Mouse (Mus musculus) frontal cortex, postnatal 36 days (tissue): ENCODE measurements around the gene Ip6k3.

Source experiments
- DNase-seq, 2 experiments: peaks; one replicate each; pipeline ENCODE4 v3.0.0; 2022; ENCODE audit warnings: low spot score in 2 of 2

Ip6k3 gene

DNA sequence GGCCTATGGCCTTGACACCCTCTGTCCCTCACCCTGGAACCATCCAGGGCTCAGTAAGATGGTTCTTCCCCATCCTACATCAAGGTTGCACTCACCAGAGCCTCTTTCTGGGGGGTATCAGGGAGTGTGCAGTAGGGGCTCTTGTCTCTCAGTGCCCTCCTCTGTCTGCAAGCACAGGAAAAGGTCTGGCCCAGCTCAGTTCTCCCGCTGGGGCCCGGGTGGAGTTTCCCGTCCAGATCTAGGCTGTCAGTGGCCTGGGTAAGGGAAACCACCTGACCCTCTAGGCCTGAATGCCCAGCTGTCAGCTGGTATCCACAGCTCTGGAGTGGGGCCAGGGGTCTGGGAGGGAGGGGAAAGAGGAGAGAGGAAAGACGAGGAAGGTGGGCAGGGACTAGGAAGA lies at the start of gene Ip6k3:
Ip6k3 (minus strand) TSS at position 251 of the 400 bp plus-strand sequence.
- DNase-seq = no peak

DNA sequence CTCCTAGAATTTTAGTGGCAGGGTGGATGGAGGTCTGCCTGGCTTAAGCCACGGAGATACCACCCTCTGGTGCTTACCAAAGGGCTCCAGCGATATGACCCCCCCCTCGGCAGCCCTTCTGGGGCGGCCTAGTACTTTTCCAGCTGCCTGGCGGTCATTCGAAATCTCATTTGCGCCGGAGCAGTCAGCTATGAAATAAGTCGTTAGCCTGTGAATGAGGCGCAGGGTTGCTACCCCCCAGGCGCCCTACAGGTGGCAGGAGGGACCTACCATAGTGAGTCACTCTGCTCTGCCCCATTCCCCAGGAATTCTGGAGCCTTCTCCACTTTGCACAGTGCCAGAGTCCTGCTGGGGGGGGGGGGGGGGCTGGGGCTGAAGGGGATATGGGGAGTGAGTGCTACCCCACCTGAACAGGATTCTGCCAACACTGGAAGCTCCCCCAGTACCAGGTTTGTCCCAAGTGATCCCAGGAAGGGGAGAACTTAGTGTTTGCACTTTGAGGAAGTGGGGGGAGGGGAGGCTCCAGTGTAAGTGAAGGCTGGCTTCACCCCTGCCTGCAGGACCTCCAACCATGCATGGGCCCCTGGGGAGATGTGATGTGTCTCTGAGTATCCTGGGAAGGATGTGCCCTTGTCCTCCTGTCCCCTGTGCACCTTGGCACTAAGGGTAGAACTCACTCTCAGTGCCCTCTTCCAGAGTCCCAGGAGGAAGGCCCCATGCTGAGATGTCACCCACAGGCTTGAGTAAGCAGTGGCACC lies 45.4 kb upstream of the Ip6k3 start:
- DNase-seq = peak in 1 of 2 experiments; percentile 47

DNA sequence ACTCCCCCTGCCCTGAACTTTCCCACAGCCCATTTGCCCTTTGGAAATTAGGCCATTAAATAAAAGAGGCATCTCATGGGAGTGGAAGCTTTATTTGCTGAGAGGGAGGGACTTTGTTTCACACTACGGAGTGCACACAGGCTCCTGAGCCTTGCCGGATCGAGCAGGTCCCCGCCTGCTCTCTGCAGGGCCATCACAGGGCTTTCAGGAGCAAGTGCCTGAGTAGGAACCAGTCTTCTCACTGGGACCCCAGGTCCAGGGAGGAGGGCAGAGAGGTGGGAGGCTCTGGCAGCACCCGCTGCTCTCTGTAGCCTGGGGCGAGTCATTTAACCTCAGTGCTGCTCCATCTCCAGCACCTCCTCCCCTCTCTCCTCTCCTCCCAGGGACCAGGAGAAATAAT lies 44.4 kb upstream of the Ip6k3 start:
- DNase-seq = no peak

DNA sequence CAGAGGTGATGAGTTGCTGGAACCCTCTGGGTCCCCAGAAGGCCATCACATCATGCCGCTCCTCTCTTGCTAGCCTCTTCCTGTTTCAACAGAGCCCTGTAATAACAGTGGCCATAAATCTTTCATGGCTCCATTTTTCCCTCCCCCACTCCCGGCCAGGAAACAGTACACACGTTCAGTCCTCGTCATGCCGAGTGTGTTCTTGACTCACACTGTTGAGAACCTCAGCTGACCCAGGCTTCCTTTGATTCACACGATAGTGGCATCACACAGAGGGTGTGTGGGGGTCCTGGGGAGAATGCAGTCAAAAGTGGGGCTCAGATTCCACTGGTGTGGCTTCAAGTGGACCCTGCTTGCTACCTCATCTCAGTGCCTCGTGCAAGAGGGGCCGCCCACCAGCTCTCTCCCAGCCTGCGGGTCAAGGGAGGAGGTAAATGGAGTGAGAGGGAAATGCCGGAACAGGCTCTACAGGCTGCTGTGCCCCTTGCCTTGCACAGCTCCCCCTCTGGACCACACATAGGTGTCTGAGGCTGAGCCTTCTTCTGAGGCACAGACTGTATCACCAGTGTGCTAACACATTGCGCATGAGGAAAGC lies 39.6 kb upstream of the Ip6k3 start:
- no peak for DNase-seq

DNA sequence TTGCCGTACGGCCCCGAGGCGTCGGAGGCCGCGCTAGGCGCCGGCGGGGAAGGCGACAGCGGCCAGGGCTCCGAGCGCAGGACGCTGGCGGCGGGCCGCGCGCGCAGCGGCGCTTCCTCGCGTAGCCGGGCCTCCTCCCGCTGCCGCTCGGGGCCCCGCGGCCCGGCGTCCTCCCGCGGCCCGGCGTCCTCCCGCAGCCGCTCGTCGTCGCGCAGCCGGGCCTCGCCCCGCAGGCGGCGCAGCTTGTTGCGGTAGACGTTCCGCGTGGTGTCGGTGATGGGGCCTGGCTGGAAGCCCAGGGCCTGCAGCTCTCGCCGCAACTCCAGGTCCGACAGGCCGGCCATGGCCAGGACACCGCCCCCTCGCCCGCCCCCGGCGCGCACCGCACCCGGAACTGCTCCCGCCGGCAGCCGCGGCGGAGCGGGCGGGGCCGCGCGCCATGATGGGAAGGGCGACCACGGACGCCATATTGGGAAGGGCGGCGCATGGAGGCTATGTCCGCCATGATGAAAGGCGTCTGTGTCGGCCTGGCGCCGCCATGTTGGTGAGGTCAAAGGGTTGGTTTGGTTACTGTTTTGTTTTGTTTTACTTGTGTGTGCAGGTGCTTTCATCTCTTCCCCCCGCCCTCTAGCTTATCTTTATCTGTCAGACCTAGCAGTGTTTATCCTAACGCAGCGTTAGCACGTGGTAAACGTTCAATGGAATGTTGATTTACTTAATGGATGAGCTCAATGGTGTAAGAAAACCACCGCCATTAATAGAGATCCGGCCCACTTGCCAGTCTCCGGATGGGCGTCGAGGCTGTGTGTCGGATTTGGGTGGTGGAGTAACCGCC lies 36.7 kb upstream of the Ip6k3 start, which contains the start of gene Lemd2:
Lemd2 (minus strand) TSS at position 395 of the 835 bp plus-strand sequence.
- peak; percentile 95 to 96 for DNase-seq

DNA sequence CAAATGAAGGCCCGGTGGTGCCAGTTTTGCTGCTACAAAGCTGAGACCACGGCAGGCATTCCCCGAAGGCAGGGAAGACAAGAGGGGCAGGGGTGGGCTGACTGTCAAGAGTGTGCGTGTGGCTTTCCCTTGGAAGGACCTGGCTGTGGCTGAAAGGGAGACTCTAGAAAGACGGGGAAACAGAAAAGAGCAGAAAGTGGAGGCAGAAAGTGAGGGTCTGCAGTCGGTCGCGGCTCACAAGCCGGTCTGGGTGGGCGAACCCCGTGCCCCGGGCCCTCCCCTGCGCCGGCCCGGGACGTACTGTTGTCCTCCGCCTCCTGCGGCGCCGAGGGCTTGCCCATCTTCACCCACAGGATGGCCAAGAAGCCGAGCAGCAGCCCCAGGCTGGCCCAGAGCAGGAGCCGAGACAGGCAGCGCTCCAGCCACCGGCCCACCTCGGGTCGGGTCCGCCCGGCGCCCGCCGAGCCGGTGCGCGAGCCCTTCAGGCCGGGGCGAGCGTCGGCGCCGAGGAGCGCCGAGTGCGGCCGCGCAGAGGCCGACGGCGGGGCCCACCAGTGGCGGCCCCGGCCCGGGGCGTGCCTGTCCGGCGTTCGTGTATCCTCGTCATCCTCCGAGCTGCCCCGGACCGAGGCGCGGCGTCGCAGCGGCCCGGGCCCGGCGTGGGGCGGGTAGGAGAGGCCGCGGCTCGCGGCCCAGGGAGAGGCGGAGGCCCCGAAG lies 35.9 kb upstream of the Ip6k3 start:
- no peak for DNase-seq

DNA sequence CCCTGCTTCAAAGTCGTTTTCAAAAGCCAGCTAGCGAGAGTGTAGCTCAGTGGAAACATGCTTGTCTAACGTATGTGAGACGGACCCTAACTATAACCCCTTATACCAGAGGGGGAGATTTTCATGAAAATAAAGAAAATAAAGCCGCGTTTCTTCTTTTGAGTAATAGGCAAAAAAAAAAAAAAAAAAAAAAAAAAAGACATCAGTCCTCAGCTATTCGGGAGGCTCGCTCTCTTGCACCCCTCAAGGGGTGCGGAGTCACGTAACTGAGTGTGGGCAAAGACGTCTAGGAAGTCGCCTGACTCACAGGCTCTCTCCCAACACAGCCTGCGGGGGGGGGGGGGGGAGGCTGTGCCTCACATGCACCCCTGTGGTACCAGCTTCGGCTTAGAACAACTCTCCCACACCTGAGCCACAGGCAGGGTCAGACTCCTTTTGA lies 35.3 kb upstream of the Ip6k3 start:
- DNase-seq = no peak

DNA sequence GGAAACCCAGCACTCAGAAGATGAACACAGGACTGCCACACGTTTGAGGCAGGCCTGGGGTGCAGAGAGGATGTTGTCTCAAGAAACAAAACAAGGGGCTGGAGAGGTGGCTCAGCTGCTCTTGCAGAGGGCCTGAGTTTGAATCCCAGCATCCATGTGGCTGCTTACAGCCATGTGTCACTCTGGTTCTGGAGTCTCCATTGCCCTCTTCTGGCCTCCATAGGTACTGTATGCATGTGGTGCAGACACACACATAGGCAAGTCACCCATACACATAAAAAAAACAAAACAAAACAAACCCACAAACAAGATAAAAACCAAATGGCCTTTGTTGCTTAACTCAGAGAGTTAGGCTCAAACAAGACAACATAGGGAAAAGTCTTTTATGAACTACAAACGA lies 34.4 kb upstream of the Ip6k3 start:
- DNase-seq = no peak

DNA sequence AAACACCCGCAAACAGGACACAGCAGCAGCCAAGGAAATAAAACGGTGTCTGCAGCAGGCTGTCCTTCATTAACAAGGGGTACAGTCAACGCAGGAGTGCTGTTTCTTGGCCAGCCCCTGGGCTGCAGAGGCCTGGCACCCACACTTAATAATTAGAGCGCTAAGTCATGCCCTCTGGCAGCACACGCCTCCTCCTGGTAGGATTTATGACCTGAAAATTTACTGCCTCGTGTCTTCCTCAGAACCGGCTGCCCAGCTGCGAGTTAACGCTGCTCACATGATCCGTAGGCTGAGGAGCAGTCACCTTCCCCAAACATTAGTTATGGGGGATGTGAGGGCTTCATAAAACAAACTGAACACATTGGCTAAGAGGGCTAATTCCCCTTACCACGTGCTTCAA lies 33.2 kb upstream of the Ip6k3 start:
- DNase-seq = no peak

DNA sequence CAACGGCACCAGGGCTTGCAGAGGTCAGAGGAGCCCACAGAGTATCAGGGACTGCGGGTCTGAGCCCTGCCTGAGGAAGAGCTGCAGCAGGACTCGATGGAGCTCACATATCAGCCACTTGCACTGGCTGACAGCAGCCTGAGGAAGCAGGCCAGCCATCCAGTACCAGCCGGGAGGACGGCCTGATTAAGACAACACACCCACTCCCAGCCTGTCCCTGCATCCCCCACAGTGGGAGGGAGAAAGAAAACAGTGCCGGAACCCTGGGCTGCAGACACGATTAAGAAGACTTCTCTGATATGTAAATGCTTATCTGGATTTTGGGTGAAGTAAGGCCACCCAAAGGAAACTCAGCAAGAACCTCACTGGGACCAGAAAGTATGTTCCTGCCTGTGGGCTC lies 32.3 kb upstream of the Ip6k3 start:
- DNase-seq = peak; percentile 40 to 48

DNA sequence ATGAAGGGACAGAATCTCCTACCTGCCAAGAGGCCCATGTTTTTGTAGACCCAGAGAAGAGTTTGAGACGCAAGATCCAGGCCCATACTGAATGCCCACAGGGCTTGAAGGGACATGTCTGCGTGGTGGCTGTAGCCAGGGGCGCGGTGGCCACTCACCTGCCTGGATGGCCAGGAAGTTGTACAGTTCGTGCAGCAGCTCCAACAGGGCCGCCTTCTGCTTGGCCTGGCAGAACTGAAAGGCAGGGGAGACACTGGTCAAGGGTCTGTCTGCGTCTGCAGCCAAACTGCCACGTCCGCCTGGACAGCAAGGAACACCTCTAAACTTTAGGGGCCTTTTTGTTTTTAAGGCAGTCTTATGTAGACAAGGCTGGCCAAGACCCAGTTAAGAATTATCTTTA lies 31.6 kb upstream of the Ip6k3 start:
- DNase-seq = no peak

DNA sequence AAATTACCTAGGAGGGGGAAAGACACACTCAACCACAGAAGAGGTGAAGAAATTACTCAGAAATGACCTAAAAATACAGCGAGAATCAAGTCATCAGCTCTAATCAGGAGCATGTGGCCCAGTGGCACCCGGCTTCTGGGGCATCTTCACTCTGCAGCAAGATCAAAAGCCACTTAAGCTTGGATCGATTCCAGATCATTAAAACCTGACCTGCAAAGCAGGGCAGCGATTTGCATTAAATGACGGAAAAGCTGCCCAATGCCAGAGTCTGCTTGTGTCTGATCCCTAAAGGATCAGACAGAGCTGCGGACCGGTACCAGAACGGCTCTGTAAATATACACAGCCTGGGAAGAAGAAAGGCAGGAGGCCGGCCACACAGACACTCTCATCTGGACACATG lies 28.6 kb upstream of the Ip6k3 start:
- no peak for DNase-seq

DNA sequence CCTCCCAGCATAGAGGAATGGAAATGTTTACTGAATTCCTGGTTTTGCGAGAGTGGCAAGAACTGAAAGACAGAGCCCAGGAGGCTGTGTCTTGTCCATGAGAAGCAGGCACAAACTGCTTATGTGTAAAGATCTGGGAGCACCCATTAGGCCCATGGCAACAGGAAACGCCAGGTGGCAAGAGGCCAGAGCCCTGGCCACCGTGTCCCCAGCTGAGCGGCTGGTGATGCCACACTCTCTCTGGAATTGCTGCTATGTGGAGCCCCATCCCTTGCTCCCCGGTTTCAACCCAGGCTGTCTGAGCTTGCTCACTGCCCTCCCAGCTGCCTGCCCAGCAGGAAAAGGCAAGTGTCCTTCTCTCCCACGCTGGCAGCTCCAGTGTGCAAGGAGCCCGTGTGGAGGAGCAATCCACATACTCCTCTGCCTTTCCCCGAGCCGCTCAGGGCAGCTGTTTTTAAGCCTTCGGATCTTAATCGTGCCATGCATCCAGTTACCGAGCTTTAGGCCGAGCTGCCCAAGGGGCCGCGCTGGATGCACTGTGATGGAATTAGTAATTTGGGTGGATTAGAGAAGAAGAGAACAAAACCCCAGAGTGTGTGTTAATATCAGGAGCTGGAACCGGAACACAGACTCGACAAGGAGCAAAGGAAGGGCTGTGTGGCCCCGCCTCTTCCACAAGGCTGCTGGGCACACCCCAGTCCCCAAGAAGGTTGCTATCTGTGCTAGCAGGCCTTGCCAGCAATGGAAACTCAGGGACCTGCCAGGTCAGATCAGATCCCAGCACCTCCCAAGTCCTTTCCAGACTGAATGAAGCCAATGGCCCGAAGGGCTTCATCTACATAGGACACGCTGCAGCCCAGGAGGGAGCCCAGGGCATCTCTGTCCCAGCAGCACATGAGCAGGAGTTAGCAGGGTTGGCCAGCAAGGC lies 26.9 kb upstream of the Ip6k3 start:
- no peak for DNase-seq

DNA sequence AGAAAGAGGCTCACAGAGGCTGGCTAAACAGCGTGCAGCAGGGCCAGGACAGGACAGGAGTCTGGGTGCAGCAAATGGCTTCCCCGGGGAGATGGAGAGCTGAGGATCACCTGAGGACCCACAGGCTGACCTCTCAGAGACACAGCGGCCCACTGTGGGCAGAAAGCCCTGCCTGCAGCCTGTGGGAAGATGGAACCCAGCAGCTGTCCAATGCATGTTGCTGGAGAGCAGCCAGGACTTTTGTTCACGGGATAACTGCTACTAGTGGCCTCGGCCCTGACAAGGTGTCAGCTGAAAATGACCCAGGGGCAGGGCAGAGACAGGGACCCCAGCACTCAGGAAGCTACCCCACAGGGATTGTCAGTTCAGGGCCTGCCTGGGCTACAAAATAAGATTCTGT lies 24.2 kb upstream of the Ip6k3 start:
- DNase-seq = no peak

DNA sequence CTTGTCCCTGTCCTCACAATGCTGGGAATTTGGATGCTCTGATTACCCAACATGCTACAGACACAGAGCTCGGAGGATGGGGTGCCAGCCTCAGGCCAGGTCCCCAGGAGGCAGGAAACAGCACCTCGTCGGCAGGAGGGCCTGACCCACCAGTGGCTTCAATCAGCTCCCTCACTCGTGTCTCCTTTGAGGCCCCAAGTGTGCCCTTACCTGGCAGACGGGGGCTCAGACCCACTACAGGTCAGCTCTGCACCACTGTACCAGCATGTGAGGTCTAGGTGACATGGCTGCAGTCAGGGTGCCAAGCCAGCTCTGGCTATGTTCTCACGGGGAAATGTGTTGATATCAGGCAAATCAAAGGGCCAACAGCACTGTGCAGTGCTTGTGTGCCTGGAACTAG lies 23.6 kb upstream of the Ip6k3 start:
- DNase-seq = no peak

DNA sequence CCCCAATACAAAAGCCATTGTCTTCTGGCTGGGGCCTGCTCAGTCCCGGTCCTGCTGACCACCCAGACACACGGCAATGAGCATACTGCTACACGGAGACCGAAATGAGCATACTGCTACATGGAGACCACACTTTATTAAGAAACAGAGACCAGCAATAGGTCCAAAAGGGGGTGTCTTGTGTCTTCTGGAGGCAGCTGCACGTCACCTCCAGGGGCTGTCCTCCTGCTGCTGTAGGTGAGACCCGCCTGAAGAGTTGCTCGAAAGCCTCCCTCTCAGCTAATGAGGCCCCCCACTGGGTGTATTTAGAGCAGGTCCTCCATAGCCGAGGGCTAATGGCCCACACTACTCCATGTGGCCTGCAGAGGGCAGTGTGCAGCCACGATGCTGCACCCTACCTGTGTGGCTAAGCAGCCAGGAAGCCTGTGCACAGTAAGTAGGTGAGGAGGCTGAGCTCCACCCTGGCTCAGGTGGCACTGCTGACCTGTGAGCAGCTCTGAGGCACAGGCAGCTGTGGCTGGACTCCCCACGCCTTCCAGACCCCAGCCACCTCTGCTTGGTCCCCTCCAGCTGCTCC lies 22.1 kb upstream of the Ip6k3 start:
- DNase-seq = peak; percentile 43 to 61

DNA sequence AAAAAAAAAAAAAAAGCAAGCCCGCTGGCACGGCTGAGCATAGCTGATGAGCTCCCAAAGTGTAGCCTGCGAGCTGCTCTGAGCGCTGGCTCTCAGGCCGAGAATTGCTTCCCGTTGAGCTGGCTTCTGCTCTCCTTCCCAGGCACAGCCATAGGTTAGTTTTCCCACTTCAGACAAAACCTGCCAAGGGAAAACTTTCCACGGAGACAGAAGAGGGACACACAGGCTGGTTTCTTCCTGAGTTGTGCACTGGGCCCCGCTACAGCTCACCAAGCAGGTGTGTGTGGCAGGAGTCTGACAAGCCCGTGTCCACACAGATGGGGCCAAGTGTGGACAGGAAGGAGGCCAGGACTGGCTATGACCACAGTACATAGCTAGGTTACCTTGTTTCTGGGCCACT lies 21.3 kb upstream of the Ip6k3 start:
- no peak for DNase-seq

DNA sequence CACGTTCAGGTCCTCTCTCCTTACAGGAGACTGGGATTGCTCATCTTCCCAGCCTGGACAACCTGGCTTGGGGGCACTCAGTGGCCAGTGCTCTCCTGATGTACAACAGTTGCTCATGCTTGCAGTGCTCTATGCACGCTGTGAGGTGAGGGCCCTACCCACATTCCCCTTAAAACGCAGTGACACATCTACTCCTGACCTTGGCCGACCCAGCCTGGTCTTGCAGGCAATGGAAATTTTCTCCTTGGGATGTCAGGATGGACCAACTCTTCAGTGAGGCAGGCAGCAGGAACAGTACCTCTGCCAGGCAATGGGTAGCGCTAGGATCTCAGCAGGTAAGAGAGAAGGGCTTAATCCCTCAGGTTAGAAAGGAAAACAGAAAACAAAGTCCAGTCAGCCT lies 19.5 kb upstream of the Ip6k3 start:
- no peak for DNase-seq

DNA sequence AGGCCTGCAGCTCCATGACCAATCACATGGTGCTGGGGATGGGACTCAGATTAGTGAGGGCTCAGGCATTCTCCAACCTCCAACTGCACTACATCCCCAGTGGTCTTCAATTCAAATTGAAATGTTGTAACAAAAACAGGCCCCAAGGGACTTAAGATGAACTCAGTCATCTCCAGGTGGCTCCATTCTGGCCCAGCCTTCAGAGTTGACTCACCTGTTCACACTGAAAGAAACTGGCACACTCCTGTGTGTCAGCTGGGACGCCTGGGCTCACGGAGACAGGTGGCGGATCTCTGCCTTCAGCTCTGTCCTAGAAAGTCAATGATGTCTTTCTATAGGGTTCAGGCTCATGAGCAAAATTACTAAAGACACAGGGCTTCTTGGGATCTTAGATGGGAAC lies 18.5 kb upstream of the Ip6k3 start:
- no peak for DNase-seq

DNA sequence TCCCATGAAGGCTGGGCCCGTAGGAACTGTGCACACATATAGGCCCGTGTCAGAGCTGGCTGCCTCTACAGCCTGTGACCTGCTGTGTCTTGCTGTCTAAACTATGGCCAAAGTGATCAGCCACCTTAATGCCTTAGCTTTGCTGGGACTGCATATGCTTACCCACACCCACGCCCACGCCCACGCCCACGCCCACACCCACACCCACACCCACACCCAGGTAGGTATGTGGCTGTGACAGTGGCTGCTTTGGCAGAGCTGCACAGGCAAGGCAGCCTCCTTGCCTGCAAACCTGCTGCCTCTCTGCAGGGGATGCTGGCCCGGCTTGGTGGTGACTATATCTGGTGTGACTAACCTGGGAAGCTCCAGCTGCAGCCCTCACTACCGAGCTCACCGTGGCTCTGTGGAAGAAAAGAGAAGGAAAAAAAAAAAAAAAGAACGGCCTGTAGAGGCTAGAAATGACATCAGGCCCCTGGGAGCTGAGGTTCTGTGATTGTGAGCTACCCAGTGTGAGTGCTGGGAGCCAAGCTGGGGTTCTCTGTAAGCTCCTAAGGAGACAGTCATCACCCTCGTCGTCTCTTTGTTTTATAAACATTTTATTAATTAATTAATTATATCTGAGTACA lies 16.2 kb upstream of the Ip6k3 start:
- no peak for DNase-seq
